Mouse (Mus musculus) ovary, postnatal 10 days (tissue): ENCODE measurements around the gene Tmem108.
A peak's percentile ranks its signal among the peaks of the same experiment; 100 is the strongest.

Source experiments
- DNase-seq: peaks from one replicate; pipeline ENCODE4 v3.0.0; 2022; ENCODE audit warnings: low spot score

Tmem108 gene

DNA sequence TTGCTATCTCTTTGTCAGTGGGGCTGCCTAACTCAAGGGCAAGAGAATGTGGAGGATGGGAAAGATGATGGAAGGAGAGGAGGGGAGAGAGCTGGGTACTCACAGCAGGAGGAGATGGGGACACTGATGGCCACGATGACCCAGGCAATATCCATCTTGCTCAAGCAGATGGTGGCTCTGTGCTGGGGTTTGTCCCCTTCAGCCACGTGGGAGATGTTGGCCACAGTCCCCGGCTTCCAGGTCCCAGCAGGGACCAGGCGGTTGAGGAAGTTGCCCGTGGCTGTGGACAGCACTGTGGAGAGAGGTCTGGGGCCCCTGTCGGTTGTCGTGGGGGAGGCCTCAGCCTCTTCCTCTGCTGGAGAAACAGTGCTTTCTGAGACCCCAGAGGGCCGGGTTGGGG lies 262.9 kb downstream of the Tmem108 start:
- DNase-seq, result no peak

GRCm38 (mm10) chr9:103495391-103495790 lies 266.2 kb downstream of the Tmem108 start:
- no peak for DNase-seq

DNA sequence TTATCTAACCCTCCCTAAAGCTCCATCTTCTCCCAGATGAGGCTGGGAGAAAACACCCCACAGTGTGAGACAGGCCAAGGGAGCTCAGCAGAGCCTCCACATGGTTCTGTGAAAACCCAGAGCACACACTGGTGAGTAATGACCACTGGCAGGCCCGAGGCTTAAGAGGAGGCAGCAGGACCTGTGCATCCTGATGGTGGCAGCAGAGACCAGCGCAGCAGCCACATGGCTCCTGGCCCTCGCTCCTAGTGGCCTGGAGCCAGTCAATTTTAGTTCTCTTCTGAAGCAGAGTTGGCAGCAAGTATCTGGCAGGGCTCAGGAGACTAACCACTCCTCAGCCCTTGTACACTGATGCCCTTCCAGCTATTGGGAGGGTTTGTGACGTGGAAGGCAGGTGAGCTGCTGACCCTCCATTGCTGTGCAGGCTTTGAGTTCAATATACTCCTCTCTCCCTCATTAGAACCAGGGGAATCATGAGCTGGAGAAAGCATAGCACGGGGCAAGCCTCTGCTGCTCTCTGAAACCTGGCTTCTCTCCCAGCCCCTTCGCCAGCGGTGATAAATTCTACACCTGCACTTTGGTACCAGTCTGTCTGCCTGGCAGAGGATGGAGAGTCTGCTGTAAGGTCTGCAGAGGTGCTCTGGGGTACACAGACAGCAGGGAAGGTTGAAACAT lies 267.2 kb downstream of the Tmem108 start:
- peak; percentile 39 for DNase-seq

- no peak for DNase-seq
Observed at GRCm38 (mm10) chr9:103491985-103492384, 269.7 kb downstream of the Tmem108 start.

DNA sequence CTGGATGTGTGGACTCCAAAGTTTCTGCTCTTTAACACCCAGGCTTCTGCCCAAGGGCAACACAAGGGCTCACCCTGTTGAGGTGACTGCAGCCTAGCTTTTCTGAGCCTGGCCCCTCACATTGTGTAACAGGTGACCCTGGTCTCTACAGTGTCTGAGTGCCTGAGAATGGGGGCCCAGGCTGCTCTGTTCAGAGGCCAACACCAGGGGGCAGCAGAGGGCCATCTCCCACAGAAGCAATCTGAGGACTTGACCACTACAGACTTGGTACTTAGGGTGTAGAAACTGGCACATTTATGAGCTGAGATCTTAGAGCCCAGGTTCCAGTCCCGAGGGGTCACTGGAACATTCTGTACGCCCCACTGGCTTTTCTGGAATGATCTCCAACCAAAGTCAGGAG lies 271.2 kb downstream of the Tmem108 start:
- peak; percentile 67 for DNase-seq

DNA sequence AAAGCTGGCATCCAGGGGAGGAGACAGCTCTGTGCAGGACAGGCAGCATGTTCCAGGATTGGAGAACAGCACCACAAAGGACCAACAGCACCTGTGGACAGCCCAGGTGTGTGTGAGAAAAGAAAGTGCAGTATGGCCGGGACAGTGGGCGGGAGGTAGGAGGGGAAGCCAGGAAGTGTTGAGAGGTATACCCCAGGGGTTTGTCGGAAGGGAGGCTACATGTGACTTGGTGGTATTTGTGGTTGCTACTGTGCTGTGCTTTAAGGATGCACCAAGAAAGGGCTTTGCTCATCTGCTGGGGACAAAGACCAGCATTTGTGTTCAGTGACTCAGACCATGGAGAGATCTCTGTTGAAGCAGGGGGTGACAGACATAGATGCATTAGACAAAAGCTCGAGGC lies 271.8 kb downstream of the Tmem108 start:
- no peak for DNase-seq

DNA sequence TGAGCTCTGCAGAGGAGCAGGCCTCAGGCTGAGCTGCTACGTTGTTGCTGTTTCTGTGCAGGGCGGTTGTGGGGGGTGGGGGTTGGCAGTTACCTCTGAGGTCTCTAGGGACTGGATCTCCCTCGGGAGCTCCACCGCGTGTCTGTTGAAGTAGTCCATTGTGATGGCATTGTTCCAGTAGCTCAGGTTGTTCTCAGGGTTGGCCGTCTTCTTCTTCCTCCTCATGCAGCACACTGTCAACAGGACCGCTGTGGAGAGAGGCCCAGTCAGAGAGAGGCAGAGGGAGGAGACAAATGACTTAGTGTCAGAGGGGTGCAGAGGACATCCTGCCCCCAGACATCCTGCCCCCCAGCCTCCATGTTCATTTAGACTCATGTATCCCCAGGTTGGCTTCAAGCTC lies 272.5 kb downstream of the Tmem108 start:
- no peak for DNase-seq

- no peak for DNase-seq
Observed at GRCm38 (mm10) chr9:103486262-103486661, 275.4 kb downstream of the Tmem108 start.

GRCm38 (mm10) chr9:103485606-103486005 lies 276.0 kb downstream of the Tmem108 start:
- DNase-seq, result no peak

GRCm38 (mm10) chr9:103480603-103481220 lies 280.9 kb downstream of the Tmem108 start:
- no peak for DNase-seq

DNA sequence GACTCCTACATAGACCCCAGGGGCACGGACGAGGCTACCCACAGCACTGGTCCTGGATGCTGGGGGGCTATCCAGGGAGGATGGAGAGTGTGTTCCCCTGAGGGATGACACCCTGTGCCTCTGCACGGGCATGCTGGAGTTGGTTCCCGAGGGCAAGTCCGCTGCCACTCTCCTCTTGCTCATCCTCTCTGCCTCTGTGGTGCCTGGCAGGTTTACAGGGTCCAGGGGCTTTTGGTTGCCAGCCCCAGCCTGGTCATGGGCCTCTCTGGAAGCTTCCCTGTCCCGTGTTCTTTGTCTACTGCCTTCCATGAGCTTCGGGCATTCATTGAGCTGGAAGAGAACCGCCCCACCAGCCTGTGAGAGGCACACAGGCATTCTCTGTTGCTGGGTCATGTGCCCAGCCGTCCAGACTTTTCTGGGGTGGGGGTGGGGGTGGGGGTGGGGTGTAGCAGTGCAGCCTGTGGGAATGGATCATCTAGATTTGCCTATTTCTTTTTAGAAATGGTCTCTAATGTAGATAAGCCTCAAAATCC lies 281.5 kb downstream of the Tmem108 start, which contains the start of gene Bfsp2:
Gene Bfsp2 (minus strand): TSS at position 377 of the 533 bp plus-strand sequence.
- no peak for DNase-seq

- DNase-seq, result no peak
Observed at GRCm38 (mm10) chr9:103475414-103475813, 286.2 kb downstream of the Tmem108 start.

- no peak for DNase-seq
Observed at GRCm38 (mm10) chr9:103473915-103474688, 287.5 kb downstream of the Tmem108 start.

- DNase-seq, result no peak
Observed at GRCm38 (mm10) chr9:103471784-103472183, 289.9 kb downstream of the Tmem108 start.

GRCm38 (mm10) chr9:103469516-103469915 lies 292.1 kb downstream of the Tmem108 start:
- no peak for DNase-seq

GRCm38 (mm10) chr9:103468911-103469310 lies 292.7 kb downstream of the Tmem108 start:
- no peak for DNase-seq

DNA sequence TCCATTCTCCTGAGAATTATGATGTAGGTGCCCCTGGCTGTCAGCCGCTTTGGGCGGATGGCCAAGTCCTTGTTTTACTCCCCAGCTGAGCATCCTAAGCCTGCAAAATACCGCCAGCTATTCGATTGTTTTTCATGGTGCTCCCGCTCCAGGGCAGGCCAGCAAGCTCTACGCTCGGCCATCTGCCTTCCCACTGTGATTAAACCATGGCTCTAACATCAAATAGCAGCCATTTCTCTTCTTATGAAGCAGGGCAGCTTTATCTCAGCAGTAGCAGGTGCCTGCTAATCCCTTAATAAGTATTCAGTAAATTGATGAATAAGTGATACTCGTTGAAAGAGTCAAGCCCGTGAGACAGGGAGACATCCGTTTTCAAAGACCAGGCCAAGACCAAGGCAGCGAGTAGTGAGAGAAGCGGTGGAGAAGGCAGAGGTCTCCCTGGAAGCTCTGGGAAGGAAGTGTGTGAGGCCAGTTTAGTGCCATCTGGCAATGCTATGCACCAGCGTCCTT lies 295.9 kb downstream of the Tmem108 start:
- DNase-seq, result no peak

DNA sequence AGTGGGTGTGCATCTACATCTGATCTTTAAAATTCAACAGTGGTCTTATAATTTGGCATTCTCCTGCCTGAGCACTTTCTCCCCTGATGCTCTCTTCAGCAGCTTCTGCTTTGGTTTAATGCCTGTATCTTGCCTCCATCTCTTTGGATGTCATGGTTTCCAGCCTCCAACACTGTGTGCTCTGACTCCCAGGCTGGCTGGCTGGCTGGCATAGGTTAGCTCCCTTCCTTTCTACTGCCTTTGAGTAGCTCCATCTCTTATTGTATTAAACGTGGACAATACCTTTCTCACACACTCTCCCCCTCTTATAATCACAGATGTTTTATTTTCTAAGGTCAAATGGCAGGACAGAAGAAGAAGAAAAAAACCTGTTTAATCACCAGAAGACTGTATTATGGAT lies 296.3 kb downstream of the Tmem108 start:
- DNase-seq, result no peak

DNA sequence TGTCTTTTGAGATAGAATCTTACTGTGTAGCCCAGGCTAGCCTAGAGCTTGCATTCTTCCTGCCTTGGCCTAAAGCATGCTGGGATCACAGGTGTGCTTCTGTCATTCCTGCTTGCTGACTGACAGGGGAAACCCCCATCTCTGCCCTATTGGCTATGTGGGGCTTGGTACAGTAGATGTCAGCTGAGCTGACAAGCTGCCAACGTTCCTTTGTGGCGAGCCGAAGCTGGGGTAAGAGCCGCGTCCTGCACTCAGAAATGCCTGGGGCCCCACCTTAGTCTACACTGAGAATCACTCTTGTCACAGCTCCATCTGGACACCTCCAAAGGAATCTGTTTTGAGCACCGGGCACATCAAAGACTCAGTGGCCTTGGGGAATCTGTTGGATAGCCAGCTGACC lies 297.8 kb downstream of the Tmem108 start:
- no peak for DNase-seq

GRCm38 (mm10) chr9:103459839-103460238 lies 301.8 kb downstream of the Tmem108 start:
- DNase-seq, result no peak

- no peak for DNase-seq
Observed at GRCm38 (mm10) chr9:103459307-103459706, 302.3 kb downstream of the Tmem108 start.

- no peak for DNase-seq
Observed at GRCm38 (mm10) chr9:103449651-103450050, 312.0 kb downstream of the Tmem108 start.

GRCm38 (mm10) chr9:103449092-103449491 lies 312.5 kb downstream of the Tmem108 start:
- no peak for DNase-seq
